Mouse (Mus musculus) limb, embryonic 14.5 days (tissue): ENCODE results near the gene P2rx6. TPM values are rescaled to one million over a fixed set of nuclear protein-coding genes. Genes with fewer than 3 reads are reported as not detected.
A peak's percentile ranks its signal among the peaks of the same experiment; 100 is the strongest.

Source experiments
- ATAC-seq: fragments of 200-750 bp; cut with Nextera tagmentation; 2 replicates; pipeline ENCODE4 v1.8.0; 2017; ENCODE audit warnings: low read depth, moderate number of reproducible peaks, moderate TSS enrichment; ENCODE audit not compliant: low FRiP score
- DNase-seq: peaks from one replicate; pipeline ENCODE4 v3.0.0-alpha.2; 2015; ENCODE audit warnings: low spot score
- H3K27ac ChIP-seq: fragments of 300-500 bp; sonication (generic); replicated peaks from 2 replicates; pipeline ENCODE4 v1.5.1; 2014; ENCODE audit warnings: low read depth, mild to moderate bottlenecking, low read length, moderate library complexity, mixed read lengths
- H3K27me3 ChIP-seq: fragments of 300-500 bp; sonication (generic); 2 replicates; pipeline ENCODE4 v1.6.1; 2014; ENCODE audit warnings: low read length, mixed read lengths; ENCODE audit not compliant: control insufficient read depth, insufficient read depth
- H3K36me3 ChIP-seq: fragments of 300-500 bp; sonication (generic); 2 replicates; pipeline ENCODE4 v1.6.1; 2014; ENCODE audit warnings: mild to moderate bottlenecking, low read length, moderate library complexity, mixed read lengths; ENCODE audit not compliant: control insufficient read depth, insufficient read depth
- H3K4me1 ChIP-seq: fragments of 300-500 bp; sonication (generic); 2 replicates; pipeline ENCODE4 v1.6.1; 2014; ENCODE audit warnings: antibody characterized with exemption, low read length, mixed read lengths; ENCODE audit not compliant: control insufficient read depth, insufficient read depth
- H3K4me2 ChIP-seq: fragments of 300-500 bp; sonication (generic); replicated peaks from 2 replicates; pipeline ENCODE4 v1.6.1; 2014; ENCODE audit warnings: low read depth, mild to moderate bottlenecking, low read length, moderate library complexity; ENCODE audit not compliant: severe bottlenecking
- H3K4me3 ChIP-seq: fragments of 300-500 bp; sonication (generic); replicated peaks from 2 replicates; pipeline ENCODE4 v1.5.1; 2014; ENCODE audit warnings: low read length
- H3K9ac ChIP-seq: fragments of 300-500 bp; sonication (generic); 2 replicates; pipeline ENCODE4 v1.6.1; 2014; ENCODE audit warnings: mild to moderate bottlenecking, low read depth, low read length, moderate library complexity; ENCODE audit not compliant: severe bottlenecking
- H3K9me3 ChIP-seq: fragments of 300-500 bp; sonication (generic); 2 replicates; pipeline ENCODE4 v1.6.1; 2016; ENCODE audit warnings: low read length; ENCODE audit not compliant: control insufficient read depth
- POLR2A ChIP-seq: fragments of 200-500 bp; IDR thresholded peaks from 2 replicates; pipeline ENCODE4 v1.8.0; 2012; ENCODE audit warnings: inconsistent platforms, mild to moderate bottlenecking, moderate library complexity, borderline replicate concordance; ENCODE audit not compliant: insufficient read depth, insufficient read length; ENCODE audit errors: extremely low read depth
- WGBS: fragments of 180-500 bp; shearing (Covaris S2); extraction: QIAGEN DNeasy Blood & Tissue Kit; methylation state at CpG from one replicate; pipeline ENCODE4 v1.1.7; 2014; 5-methylcytosine and 5-hydroxymethylcytosine counted together
- polyA plus RNA-seq, 2 experiments: library from polyadenylated mRNA; depleted of rRNA in 1 of 2; stranded (reverse) in 1 of 2; unstranded in 1 of 2; fragments of >200 nt; fragmentation: Nextera tagmentation in 1 of 2; extraction: Ambion mirVana in 1 of 2; gene quantifications; 2 replicates each; pipeline versions ENCODE4 v1.2.1 to v1.2.3; 2012 to 2014

The P2rx6 gene
- polyA plus RNA-seq, 2 experiments, result 0.47 to 0.99 TPM

DNA sequence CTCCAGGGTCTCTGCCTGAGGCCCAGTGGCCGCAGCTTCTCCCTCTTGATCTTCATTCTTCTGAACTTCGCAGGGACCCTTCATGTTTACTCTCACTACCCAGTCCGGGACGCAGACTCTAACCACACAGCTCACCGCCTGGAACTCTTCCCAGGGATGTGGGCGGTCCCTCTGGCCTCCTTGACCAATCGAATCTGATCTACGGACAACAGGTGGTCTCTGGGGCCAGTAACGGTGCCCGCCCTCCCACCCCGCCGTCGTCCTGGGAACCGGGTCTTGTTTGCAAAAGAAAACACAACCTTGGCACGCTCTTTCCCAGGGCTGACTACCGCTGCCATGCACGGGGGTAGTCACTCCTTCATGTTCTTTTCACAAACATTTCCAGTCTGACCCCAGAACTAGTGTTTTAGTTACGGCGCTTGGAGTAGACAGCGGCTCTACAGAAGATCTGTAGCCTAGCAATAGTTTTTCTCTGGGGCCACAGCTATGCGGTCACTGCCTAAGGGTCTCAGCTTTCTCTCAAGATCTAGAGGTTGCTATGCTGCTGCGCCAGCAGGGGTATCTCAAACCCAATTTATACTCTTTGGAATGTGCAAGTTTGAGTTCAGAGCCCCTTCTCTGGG is 446 bp upstream of the P2rx6 start, which contains the start of gene Lrrc74b:
Gene Lrrc74b, minus strand, starts transcription at position 120 of the 623 bp plus-strand sequence.
- Histone ChIP-seq H3K36me3 (no peaks in the 10 kb centered on the region), H3K4me1 (peaks cover 23% of the 10 kb centered on the region), H3K4me2 (peak within 1 kb of the TSS; percentile 44), H3K27me3 (peaks cover 5% of the 10 kb centered on the region; the same call in 1 of the 2 replicates), H3K27ac (peak within 1 kb of the TSS; percentile 28; the same call in 1 of the 2 replicates), H3K9ac (peak within 1 kb of the TSS; percentile 13; the same call in 1 of the 2 replicates), H3K4me3 (peak within 1 kb of the TSS; percentile 25), H3K9me3 (no peaks in the 10 kb centered on the region)
- WGBS, result 2% methylated on average over 22 of the region's 22 CpGs
- ATAC-seq (peak; percentile 83), DNase-seq (peak; percentile 69)
- TF ChIP-seq POLR2A, result no peak

DNA sequence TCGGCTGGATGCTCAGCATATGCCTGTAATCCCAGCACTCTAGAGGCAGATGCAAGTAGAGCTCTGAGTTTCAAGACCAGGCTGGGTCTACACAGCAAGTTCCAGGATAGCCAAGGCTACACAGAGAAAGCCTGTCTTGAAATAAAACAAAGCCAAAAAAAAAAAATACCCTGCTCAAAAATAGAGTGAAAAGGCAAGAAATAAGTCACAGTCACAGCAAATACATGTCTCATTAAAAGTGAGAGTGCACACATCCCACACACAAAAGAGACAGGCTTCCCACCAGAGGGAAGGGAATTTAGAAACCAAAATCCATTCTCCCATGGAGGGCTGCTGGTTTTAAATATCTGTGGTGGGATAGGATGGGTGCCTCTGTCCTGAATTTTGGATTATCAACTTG is 1.9 kb downstream of the P2rx6 start:
- DNase-seq, result no peak
- ATAC-seq, result no peak
- H3K4me3 ChIP-seq, result no peak overlapping the region
- H3K27ac ChIP-seq, result no peak overlapping the region
- H3K9me3 ChIP-seq, result no peaks in the 10 kb centered on the region
- H3K4me2 ChIP-seq, result no peak overlapping the region
- H3K9ac ChIP-seq, result no peak overlapping the region
- 4% methylated on average over 1 of the region's 1 CpGs for whole genome bisulfite sequencing
- H3K4me1 ChIP-seq, result peaks cover 19% of the 10 kb centered on the region; the same call in 1 of the 2 replicates
- H3K36me3 ChIP-seq, result no peaks in the 10 kb centered on the region
- peaks cover 5% of the 10 kb centered on the region; the same call in 1 of the 2 replicates for H3K27me3 ChIP-seq
- TF ChIP-seq POLR2A, result no peak

DNA sequence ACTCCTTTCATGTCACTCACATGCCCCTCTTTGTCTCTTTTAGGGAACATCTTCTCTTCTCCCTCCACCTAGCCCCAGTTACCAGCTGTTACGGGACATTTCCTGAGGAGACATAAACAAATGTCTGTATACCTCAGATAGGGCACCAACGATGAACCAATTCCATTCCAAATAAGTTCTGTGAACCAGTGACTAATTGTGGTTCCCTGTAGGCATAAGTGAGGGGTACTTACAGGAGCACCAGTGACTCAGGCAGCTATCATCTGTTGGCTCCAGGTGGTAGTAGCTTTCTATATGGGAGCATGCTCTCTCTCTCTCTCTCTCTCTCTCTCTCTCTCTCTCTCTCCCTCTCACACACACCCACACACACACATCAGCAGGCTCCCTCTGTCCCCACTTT is 2.5 kb downstream of the P2rx6 start:
- TF ChIP-seq POLR2A, result no peak
- Histone ChIP-seq H3K9me3 (no peaks in the 10 kb centered on the region), H3K9ac (no peak overlapping the region), H3K4me1 (peaks cover 13% of the 10 kb centered on the region; the same call in 1 of the 2 replicates), H3K4me2 (no peak overlapping the region), H3K36me3 (no peaks in the 10 kb centered on the region), H3K27ac (no peak overlapping the region), H3K27me3 (peaks cover 5% of the 10 kb centered on the region; the same call in 1 of the 2 replicates), H3K4me3 (no peak overlapping the region)
- ATAC-seq (no peak), DNase-seq (no peak)
- 75% methylated on average over 2 of the region's 2 CpGs for WGBS

DNA sequence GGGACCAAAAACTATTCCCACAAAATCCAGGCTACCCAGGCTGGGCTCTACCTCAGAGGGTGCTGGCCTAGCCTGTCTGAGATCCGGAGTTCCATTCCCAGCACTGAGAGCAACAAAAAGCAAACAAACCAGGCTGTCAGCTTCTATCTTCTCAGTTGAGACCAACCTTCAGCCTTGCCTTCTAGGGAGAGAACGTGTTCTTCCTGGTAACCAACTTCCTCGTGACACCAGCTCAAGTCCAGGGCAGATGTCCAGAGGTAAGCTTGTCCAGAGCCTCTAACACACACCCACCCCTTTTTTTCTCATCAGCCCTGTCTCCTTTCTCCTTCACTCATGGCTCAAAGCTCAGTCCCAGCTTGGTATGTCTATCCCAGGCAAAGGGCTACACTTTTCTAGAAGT is 3.1 kb downstream of the P2rx6 start:
- no peak for TF ChIP-seq POLR2A
- H3K4me2 ChIP-seq, result no peak overlapping the region
- H3K4me1 ChIP-seq, result peaks cover 13% of the 10 kb centered on the region; the same call in 1 of the 2 replicates
- WGBS, result 70% methylated on average over 3 of the region's 3 CpGs
- H3K4me3 ChIP-seq, result no peak overlapping the region
- H3K27ac ChIP-seq, result no peak overlapping the region
- H3K36me3 ChIP-seq, result no peaks in the 10 kb centered on the region
- no peaks in the 10 kb centered on the region for H3K9me3 ChIP-seq
- H3K27me3 ChIP-seq, result peaks cover 5% of the 10 kb centered on the region; the same call in 1 of the 2 replicates
- H3K9ac ChIP-seq, result no peak overlapping the region
- ATAC-seq, result no peak
- DNase-seq, result no peak

DNA sequence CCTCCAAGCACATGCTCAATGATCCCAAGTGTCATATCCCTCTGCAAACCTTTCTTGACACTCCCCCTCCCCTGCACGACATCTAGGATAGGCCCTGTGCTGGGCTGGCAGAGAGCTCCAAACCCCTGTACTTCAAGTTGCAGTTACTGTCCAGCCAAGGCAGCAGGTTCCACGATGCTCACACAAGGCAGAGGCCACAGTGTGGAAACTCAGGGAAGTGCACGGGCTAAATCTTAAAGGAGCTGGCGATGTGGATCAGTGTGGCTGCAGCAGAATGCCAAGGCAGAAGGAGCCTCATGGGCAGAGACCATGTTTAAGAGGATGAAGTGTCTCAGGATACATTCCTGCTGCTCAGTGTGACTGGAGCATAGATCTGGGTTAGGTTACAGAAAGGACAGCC is 4.5 kb downstream of the P2rx6 start:
- H3K9ac ChIP-seq, result no peak overlapping the region
- WGBS, result 21% methylated on average over 4 of the region's 4 CpGs
- peaks cover 9% of the 10 kb centered on the region; the same call in 1 of the 2 replicates for H3K4me1 ChIP-seq
- H3K4me3 ChIP-seq, result no peak overlapping the region
- no peak overlapping the region for H3K27ac ChIP-seq
- H3K4me2 ChIP-seq, result no peak overlapping the region
- no peaks in the 10 kb centered on the region for H3K9me3 ChIP-seq
- H3K27me3 ChIP-seq, result peaks cover 5% of the 10 kb centered on the region; the same call in 1 of the 2 replicates
- no peak for TF ChIP-seq POLR2A
- no peaks in the 10 kb centered on the region for H3K36me3 ChIP-seq
- DNase-seq (no peak), ATAC-seq (no peak)
